Mouse (Mus musculus): ENCODE data around the gene Slc46a2. TPM values are rescaled to one million over a fixed set of nuclear protein-coding genes. Genes with fewer than 3 reads are reported as not detected.
A peak's percentile ranks its signal among the peaks of the same experiment; 100 is the strongest.

The Slc46a2 gene
- polyA plus RNA-seq, 1 experiment from 2014 or later: not detected

- 92% methylated on average over 6 of the region's 6 CpGs for WGBS
These were observed 30.6 kb downstream of the Slc46a2 start for GRCm38 (mm10) chr4:59884136-59884696.

DNA sequence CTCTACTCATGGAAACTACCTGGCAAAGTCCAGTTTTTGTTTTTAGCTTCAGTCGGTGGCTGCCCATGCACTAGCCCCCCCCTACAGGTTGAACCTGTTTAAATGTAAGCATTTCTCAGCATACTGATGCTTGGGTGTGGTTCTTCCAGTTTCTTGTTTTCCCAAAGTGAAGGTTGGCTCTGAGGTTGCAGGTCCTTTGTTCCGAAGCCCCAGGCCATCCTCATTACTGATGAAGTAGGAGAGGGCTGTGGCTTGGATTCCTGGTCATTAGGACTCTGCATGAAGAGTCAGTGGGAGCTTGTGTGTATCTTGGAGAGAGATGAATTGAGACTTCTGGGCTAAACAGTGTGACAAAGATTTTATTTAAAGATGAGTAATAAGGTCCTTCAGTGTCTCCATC is 33.6 kb downstream of the Slc46a2 start:
- no peak overlapping the region for H3K4me3 ChIP-seq (replicated peaks; ENCODE audit: low read depth, low read length)
- no peak overlapping the region for H3K9ac ChIP-seq (replicated peaks; ENCODE audit: low read length)
- 92% methylated on average over 2 of the region's 2 CpGs for WGBS
- peaks cover 16% of the 10 kb centered on the region for H3K36me3 ChIP-seq (ENCODE audit: control insufficient read depth, insufficient read depth, low read length)
- H3K9me3 ChIP-seq (ENCODE audit: control insufficient read depth, low read length): no peaks in the 10 kb centered on the region
- no peaks in the 10 kb centered on the region for H3K4me1 ChIP-seq (ENCODE audit: control insufficient read depth, insufficient read depth, low read length)
- DNase-seq (no peak), ATAC-seq (ENCODE audit: low FRiP score, low TSS enrichment) (no peak)
- no peaks in the 10 kb centered on the region for H3K27me3 ChIP-seq (ENCODE audit: control insufficient read depth, insufficient read depth, low read length)
- H3K27ac ChIP-seq (replicated peaks; ENCODE audit: low read depth, low read length): no peak overlapping the region
- H3K4me2 ChIP-seq (ENCODE audit: low read length): no peak overlapping the region

More at GRCm38 (mm10) chr4:59884136-59884696, 30.6 kb downstream of the Slc46a2 start:
- DNase-seq: no peak
- H3K27ac ChIP-seq (replicated peaks; ENCODE audit: low read depth, low read length): no peak overlapping the region
- no peaks in the 10 kb centered on the region for H3K27me3 ChIP-seq (ENCODE audit: control insufficient read depth, insufficient read depth, low read length)
- ATAC-seq (ENCODE audit: low FRiP score, low TSS enrichment): no peak
- H3K4me3 ChIP-seq (replicated peaks; ENCODE audit: low read depth, low read length): no peak overlapping the region
- no peak overlapping the region for H3K4me2 ChIP-seq (ENCODE audit: low read length)
- no peak overlapping the region for H3K9ac ChIP-seq (replicated peaks; ENCODE audit: low read length)
- H3K4me1 ChIP-seq (ENCODE audit: control insufficient read depth, insufficient read depth, low read length): no peaks in the 10 kb centered on the region
- no peaks in the 10 kb centered on the region for H3K9me3 ChIP-seq (ENCODE audit: control insufficient read depth, low read length)
- H3K36me3 ChIP-seq (ENCODE audit: control insufficient read depth, insufficient read depth, low read length): peaks cover 21% of the 10 kb centered on the region

- no peak overlapping the region for H3K4me2 ChIP-seq (ENCODE audit: low read length)
- H3K27ac ChIP-seq (replicated peaks; ENCODE audit: low read depth, low read length): no peak overlapping the region
- no peaks in the 10 kb centered on the region for H3K4me1 ChIP-seq (ENCODE audit: control insufficient read depth, insufficient read depth, low read length)
- H3K27me3 ChIP-seq (ENCODE audit: control insufficient read depth, insufficient read depth, low read length): no peaks in the 10 kb centered on the region
- H3K9me3 ChIP-seq (ENCODE audit: control insufficient read depth, low read length): no peaks in the 10 kb centered on the region
- 92% methylated on average over 5 of the region's 5 CpGs for WGBS
- no peak overlapping the region for H3K9ac ChIP-seq (replicated peaks; ENCODE audit: low read length)
- DNase-seq (no peak), ATAC-seq (ENCODE audit: low FRiP score, low TSS enrichment) (no peak)
- H3K36me3 ChIP-seq (ENCODE audit: control insufficient read depth, insufficient read depth, low read length): peaks cover 15% of the 10 kb centered on the region; the same call in 1 of the 2 replicates
- no peak overlapping the region for H3K4me3 ChIP-seq (replicated peaks; ENCODE audit: low read depth, low read length)
These were observed 34.1 kb downstream of the Slc46a2 start for GRCm38 (mm10) chr4:59880725-59881124.

- Histone ChIP-seq H3K9ac (replicated peaks; ENCODE audit: low read length) (no peak overlapping the region), H3K27ac (replicated peaks; ENCODE audit: low read depth, low read length) (no peak overlapping the region), H3K27me3 (ENCODE audit: control insufficient read depth, insufficient read depth, low read length) (no peaks in the 10 kb centered on the region), H3K4me1 (ENCODE audit: control insufficient read depth, insufficient read depth, low read length) (no peaks in the 10 kb centered on the region), H3K9me3 (ENCODE audit: control insufficient read depth, low read length) (no peaks in the 10 kb centered on the region), H3K4me3 (replicated peaks; ENCODE audit: low read depth, low read length) (no peak overlapping the region), H3K4me2 (ENCODE audit: low read length) (no peak overlapping the region), H3K36me3 (ENCODE audit: control insufficient read depth, insufficient read depth, low read length) (peaks cover 15% of the 10 kb centered on the region; the same call in 1 of the 2 replicates)
- DNase-seq: no peak
- 93% methylated on average over 3 of the region's 3 CpGs for WGBS
- ATAC-seq (ENCODE audit: low FRiP score, low TSS enrichment): no peak
These were observed 35.4 kb downstream of the Slc46a2 start for GRCm38 (mm10) chr4:59879444-59879843.

DNA sequence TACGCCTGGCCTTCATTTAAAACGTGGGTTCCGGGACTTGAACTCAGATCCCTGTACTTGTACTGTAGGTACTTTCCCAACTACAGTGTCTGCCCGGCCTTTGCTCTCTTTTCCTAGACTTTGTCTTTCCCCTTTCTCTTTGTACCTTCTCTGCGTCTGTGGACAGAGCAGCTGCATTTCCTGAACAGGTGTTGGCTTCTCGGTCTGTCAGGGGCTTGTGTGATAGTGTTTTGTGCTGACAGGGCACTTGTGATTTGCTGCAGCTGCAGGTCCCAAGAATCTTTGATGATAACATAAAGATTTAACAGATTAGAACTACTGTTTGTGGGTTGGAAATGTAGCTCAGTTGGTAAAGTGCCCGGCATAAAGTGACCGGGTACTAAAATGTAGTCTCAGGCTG is 36.3 kb downstream of the Slc46a2 start:
- H3K9ac ChIP-seq (replicated peaks; ENCODE audit: low read length): no peak overlapping the region
- no peak overlapping the region for H3K27ac ChIP-seq (replicated peaks; ENCODE audit: low read depth, low read length)
- peaks cover 15% of the 10 kb centered on the region; the same call in 1 of the 2 replicates for H3K36me3 ChIP-seq (ENCODE audit: control insufficient read depth, insufficient read depth, low read length)
- 94% methylated on average over 8 of the region's 8 CpGs for WGBS
- H3K4me1 ChIP-seq (ENCODE audit: control insufficient read depth, insufficient read depth, low read length): no peaks in the 10 kb centered on the region
- ATAC-seq (ENCODE audit: low FRiP score, low TSS enrichment) (no peak), DNase-seq (no peak)
- no peaks in the 10 kb centered on the region for H3K27me3 ChIP-seq (ENCODE audit: control insufficient read depth, insufficient read depth, low read length)
- no peaks in the 10 kb centered on the region for H3K9me3 ChIP-seq (ENCODE audit: control insufficient read depth, low read length)
- H3K4me2 ChIP-seq (ENCODE audit: low read length): no peak overlapping the region
- no peak overlapping the region for H3K4me3 ChIP-seq (replicated peaks; ENCODE audit: low read depth, low read length)

DNA sequence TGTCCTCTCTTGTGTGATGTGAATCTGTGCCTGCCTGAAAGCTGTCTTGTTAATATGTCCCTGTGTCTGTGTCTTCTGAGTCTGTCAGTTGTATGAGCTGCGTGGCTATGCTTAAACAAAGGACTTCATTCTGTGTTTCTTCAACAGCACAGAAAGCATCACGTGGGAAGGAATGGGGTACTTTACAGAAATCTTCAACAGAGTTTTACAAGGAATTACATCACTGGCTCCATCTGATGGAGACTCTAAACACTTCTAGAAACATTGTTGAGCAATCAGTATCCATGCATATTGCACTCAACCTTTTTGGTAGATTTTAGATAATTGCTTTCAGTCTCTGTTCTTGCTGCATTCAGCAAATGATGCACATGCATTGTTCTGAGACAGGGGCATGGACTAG is 37.8 kb downstream of the Slc46a2 start:
- WGBS: 54% methylated on average over 2 of the region's 2 CpGs
- DNase-seq (no peak), ATAC-seq (ENCODE audit: low FRiP score, low TSS enrichment) (no peak)
- Histone ChIP-seq H3K4me3 (replicated peaks; ENCODE audit: low read depth, low read length) (no peak overlapping the region), H3K27ac (replicated peaks; ENCODE audit: low read depth, low read length) (no peak overlapping the region), H3K27me3 (ENCODE audit: control insufficient read depth, insufficient read depth, low read length) (no peaks in the 10 kb centered on the region), H3K4me2 (ENCODE audit: low read length) (no peak overlapping the region), H3K36me3 (ENCODE audit: control insufficient read depth, insufficient read depth, low read length) (peaks cover 12% of the 10 kb centered on the region; the same call in 1 of the 2 replicates), H3K4me1 (ENCODE audit: control insufficient read depth, insufficient read depth, low read length) (no peaks in the 10 kb centered on the region), H3K9ac (replicated peaks; ENCODE audit: low read length) (no peak overlapping the region), H3K9me3 (ENCODE audit: control insufficient read depth, low read length) (no peaks in the 10 kb centered on the region)

GRCm38 (mm10) chr4:59876570-59876969 is 38.3 kb downstream of the Slc46a2 start:
- peak; percentile 9 for DNase-seq
- no peak overlapping the region for H3K4me2 ChIP-seq (ENCODE audit: low read length)
- no peak overlapping the region for H3K27ac ChIP-seq (replicated peaks; ENCODE audit: low read depth, low read length)
- no peak overlapping the region for H3K9ac ChIP-seq (replicated peaks; ENCODE audit: low read length)
- no peak overlapping the region for H3K4me3 ChIP-seq (replicated peaks; ENCODE audit: low read depth, low read length)
- no peaks in the 10 kb centered on the region for H3K9me3 ChIP-seq (ENCODE audit: control insufficient read depth, low read length)
- 65% methylated on average over 6 of the region's 6 CpGs for WGBS
- H3K27me3 ChIP-seq (ENCODE audit: control insufficient read depth, insufficient read depth, low read length): no peaks in the 10 kb centered on the region
- H3K4me1 ChIP-seq (ENCODE audit: control insufficient read depth, insufficient read depth, low read length): no peaks in the 10 kb centered on the region
- no peak for ATAC-seq (ENCODE audit: low FRiP score, low TSS enrichment)
- H3K36me3 ChIP-seq (ENCODE audit: control insufficient read depth, insufficient read depth, low read length): peaks cover 12% of the 10 kb centered on the region; the same call in 1 of the 2 replicates

- no peaks in the 10 kb centered on the region for H3K9me3 ChIP-seq (ENCODE audit: control insufficient read depth, low read length)
- no peak overlapping the region for H3K4me3 ChIP-seq (replicated peaks; ENCODE audit: low read depth, low read length)
- no peak overlapping the region for H3K4me2 ChIP-seq (ENCODE audit: low read length)
- no peaks in the 10 kb centered on the region for H3K4me1 ChIP-seq (ENCODE audit: control insufficient read depth, insufficient read depth, low read length)
- no peak for ATAC-seq (ENCODE audit: low FRiP score, low TSS enrichment)
- no peak overlapping the region for H3K9ac ChIP-seq (replicated peaks; ENCODE audit: low read length)
- no peaks in the 10 kb centered on the region for H3K36me3 ChIP-seq (ENCODE audit: control insufficient read depth, insufficient read depth, low read length)
- 30% methylated on average over 5 of the region's 5 CpGs for WGBS
- H3K27ac ChIP-seq (replicated peaks; ENCODE audit: low read depth, low read length): no peak overlapping the region
- no peaks in the 10 kb centered on the region for H3K27me3 ChIP-seq (ENCODE audit: control insufficient read depth, insufficient read depth, low read length)
- no peak for DNase-seq
These were observed 41.0 kb downstream of the Slc46a2 start for GRCm38 (mm10) chr4:59873830-59874229.

GRCm38 (mm10) chr4:59873240-59873639 is 41.6 kb downstream of the Slc46a2 start:
- H3K36me3 ChIP-seq (ENCODE audit: control insufficient read depth, insufficient read depth, low read length): no peaks in the 10 kb centered on the region
- no peak for DNase-seq
- no peak overlapping the region for H3K9ac ChIP-seq (replicated peaks; ENCODE audit: low read length)
- no peak for ATAC-seq (ENCODE audit: low FRiP score, low TSS enrichment)
- H3K27ac ChIP-seq (replicated peaks; ENCODE audit: low read depth, low read length): no peak overlapping the region
- no peaks in the 10 kb centered on the region for H3K9me3 ChIP-seq (ENCODE audit: control insufficient read depth, low read length)
- no peaks in the 10 kb centered on the region for H3K27me3 ChIP-seq (ENCODE audit: control insufficient read depth, insufficient read depth, low read length)
- no peaks in the 10 kb centered on the region for H3K4me1 ChIP-seq (ENCODE audit: control insufficient read depth, insufficient read depth, low read length)
- no peak overlapping the region for H3K4me3 ChIP-seq (replicated peaks; ENCODE audit: low read depth, low read length)
- H3K4me2 ChIP-seq (ENCODE audit: low read length): no peak overlapping the region
- 20% methylated on average over 6 of the region's 6 CpGs for WGBS
